In the genomic region with DNA sequence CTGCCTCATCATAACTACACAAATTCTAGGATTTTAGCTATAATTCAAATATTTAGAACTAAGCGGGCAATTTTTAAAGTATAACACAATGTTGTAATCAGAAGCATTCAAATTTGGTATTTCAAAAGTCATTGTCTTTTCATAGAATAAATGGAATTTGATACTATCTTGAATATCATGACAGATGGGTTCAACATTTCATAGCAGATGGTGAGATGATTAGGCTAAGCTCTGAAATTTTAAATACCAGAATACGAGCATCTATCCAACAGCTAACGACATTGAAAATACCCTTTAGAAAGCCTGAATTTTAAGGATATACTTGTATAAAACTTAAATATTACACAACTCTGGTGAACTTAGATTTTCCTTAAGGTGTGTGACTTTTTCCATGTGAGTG, we compare ENCODE assay signal across 21 mouse cellular contexts.
DNase-seq lines count a peak whose midpoint lies in the region; ATAC-seq and TF ChIP-seq lines count a peak whose summit lies in the region.
"Had no signal": no experiment of that assay in that cellular context is flagged by ENCODE, and none has a peak within 500 bp of the region (broad histone marks: within the 10 kb centered on the region; RNA-seq: fewer than 3 reads in every experiment).

No protein-coding gene starts in this region.

- WGBS in forebrain, embryonic 14.5 days: 77% methylated on average over 3 of the region's 3 CpGs
- 94% methylated on average over 3 of the region's 3 CpGs for WGBS in forebrain, embryonic 10.5 days

- TF ChIP-seq CTCF in layer of hippocampus, adult 2 months (conservative IDR thresholded peaks at IDR 0.05): no peak
- no peak for TF ChIP-seq CTCF in brain, embryonic 14.5 days (IDR thresholded peaks at IDR 0.05; ENCODE audit: borderline replicate concordance, extremely low read depth, insufficient read depth, insufficient read length)

- no peak for ATAC-seq in forebrain, embryonic 14.5 days
- ATAC-seq in activated CD4-positive, CD25-positive, alpha-beta regulatory T cell, adult 4 months: no peak
- ATAC-seq: CD4-positive, CD25-positive, alpha-beta regulatory T cell, adult 4 months; hindbrain, embryonic 16.5 days; intestine, embryonic 15.5 days had no signal

- H3K27ac ChIP-seq in forebrain, embryonic 14.5 days (ENCODE audit: low read depth, low read length): no peak overlapping the region
- H3K27ac ChIP-seq in forebrain, embryonic 10.5 days: no peak overlapping the region
- H3K27ac ChIP-seq in layer of hippocampus, adult 2 months: peak overlapping the region; percentile 63
- H3K27ac ChIP-seq: heart, embryonic 15.5 days; hindbrain, embryonic 10.5 days; hindbrain, embryonic 13.5 days; intestine, embryonic 15.5 days had no signal

- H3K4me2 ChIP-seq in forebrain, embryonic 14.5 days (ENCODE audit: low read length): no peak overlapping the region
- H3K4me2 ChIP-seq: heart, embryonic 12.5 days; heart, embryonic 15.5 days; hindbrain, embryonic 13.5 days; intestine, embryonic 15.5 days had no signal

- H3K9ac ChIP-seq in forebrain, embryonic 14.5 days (ENCODE audit: low read length): no peak overlapping the region
- H3K9ac ChIP-seq: heart, embryonic 12.5 days; heart, embryonic 15.5 days; hindbrain, embryonic 13.5 days; intestine, embryonic 15.5 days had no signal

- H3K9me3 ChIP-seq in forebrain, embryonic 14.5 days (replicated peaks; ENCODE audit: control insufficient read depth, low read length): no peaks in the 10 kb centered on the region
- H3K9me3 ChIP-seq in forebrain, embryonic 10.5 days: no peaks in the 10 kb centered on the region
- H3K9me3 ChIP-seq: heart, embryonic 12.5 days; heart, embryonic 15.5 days; hindbrain, embryonic 10.5 days; hindbrain, embryonic 13.5 days; intestine, embryonic 15.5 days had no signal

- no peaks in the 10 kb centered on the region for H3K36me3 ChIP-seq in forebrain, embryonic 14.5 days (ENCODE audit: control insufficient read depth, insufficient read depth, low read length)
- no peaks in the 10 kb centered on the region for H3K36me3 ChIP-seq in forebrain, embryonic 10.5 days (replicated peaks)
- H3K36me3 ChIP-seq: heart, embryonic 12.5 days; heart, embryonic 15.5 days; hindbrain, embryonic 10.5 days; hindbrain, embryonic 13.5 days; intestine, embryonic 15.5 days had no signal

- H3K4me3 ChIP-seq in forebrain, embryonic 14.5 days (ENCODE audit: low read depth, low read length): no peak overlapping the region
- H3K4me3 ChIP-seq in forebrain, embryonic 10.5 days: no peak overlapping the region
- no peak overlapping the region for H3K4me3 ChIP-seq in layer of hippocampus, adult 2 months
- H3K4me3 ChIP-seq: heart, embryonic 12.5 days; heart, embryonic 15.5 days; hindbrain, embryonic 10.5 days; hindbrain, embryonic 13.5 days; intestine, embryonic 15.5 days had no signal

- no peaks in the 10 kb centered on the region for H3K4me1 ChIP-seq in forebrain, embryonic 14.5 days (ENCODE audit: control insufficient read depth, insufficient read depth, low read length)
- no peaks in the 10 kb centered on the region for H3K4me1 ChIP-seq in forebrain, embryonic 10.5 days
- H3K4me1 ChIP-seq: heart, embryonic 12.5 days; heart, embryonic 15.5 days; hindbrain, embryonic 10.5 days; hindbrain, embryonic 13.5 days; intestine, embryonic 15.5 days had no signal

- no peaks in the 10 kb centered on the region for H3K27me3 ChIP-seq in forebrain, embryonic 14.5 days (replicated peaks; ENCODE audit: control insufficient read depth, insufficient read depth, low read length)
- H3K27me3 ChIP-seq in forebrain, embryonic 10.5 days (ENCODE audit: poor library complexity, severe bottlenecking): no peaks in the 10 kb centered on the region
- H3K27me3 ChIP-seq: heart, embryonic 12.5 days; heart, embryonic 15.5 days; hindbrain, embryonic 13.5 days; intestine, embryonic 15.5 days had no signal

- TF ChIP-seq POLR2A in brain, embryonic 14.5 days (IDR thresholded peaks at IDR 0.05; ENCODE audit: borderline replicate concordance, extremely low read depth, insufficient read depth, insufficient read length, poor library complexity, severe bottlenecking): no peak

- peak; percentile 44 for DNase-seq in forebrain, embryonic 14.5 days (ENCODE audit: low spot score)
- no peak for DNase-seq in forebrain, embryonic 10.5 days (ENCODE audit: extremely low spot score, low spot score)
- DNase-seq in layer of hippocampus, adult 2 months (ENCODE audit: low spot score in 2 of 2): peak; percentile 23 to 61
- no peak for DNase-seq in layer of hippocampus, postnatal 10 days (ENCODE audit: low spot score in 2 of 2)
- peak; percentile 47 for DNase-seq in brain, embryonic 14.5 days (ENCODE audit: low read depth)
- DNase-seq: adrenal gland, adult 8-10 months; adrenal gland, postnatal 25 days; cerebellum, adult 11 months; gastrocnemius, postnatal 25 days; heart, adult 18-20 months; heart, postnatal 10 days; heart, postnatal 36 days; kidney, adult 11 months had no signal

Comparison
In these comparisons a context has a peak if more than half of its experiments do, and no peak if none do; other contexts are left out.
1. DNase-seq: peak in forebrain, embryonic 14.5 days (single experiment), layer of hippocampus, adult 2 months (2 of 2) and brain, embryonic 14.5 days (single experiment); none in forebrain, embryonic 10.5 days (single experiment) and layer of hippocampus, postnatal 10 days (0 of 2).